Mouse (Mus musculus): ENCODE measurements around the gene Prss8. TPM values are rescaled to one million over a fixed set of nuclear protein-coding genes. Genes with fewer than 3 reads are reported as not detected.

Prss8 gene
- polyA plus RNA-seq, 1 experiment from 2014 or later, result not detected

- DNase-seq (no peak), ATAC-seq (ENCODE audit: low FRiP score, low TSS enrichment) (no peak)
- WGBS, result 88% methylated on average over 12 of the region's 12 CpGs
- H3K4me2 ChIP-seq (ENCODE audit: low read length), result no peak overlapping the region
- no peak overlapping the region for H3K27ac ChIP-seq (replicated peaks; ENCODE audit: low read depth, low read length)
- H3K36me3 ChIP-seq (ENCODE audit: control insufficient read depth, insufficient read depth, low read length), result peaks cover 75% of the 10 kb centered on the region
- H3K9ac ChIP-seq (replicated peaks; ENCODE audit: low read length), result no peak overlapping the region
- no peaks in the 10 kb centered on the region for H3K9me3 ChIP-seq (ENCODE audit: control insufficient read depth, low read length)
- peaks cover 13% of the 10 kb centered on the region for H3K4me1 ChIP-seq (ENCODE audit: control insufficient read depth, insufficient read depth, low read length)
- no peaks in the 10 kb centered on the region for H3K27me3 ChIP-seq (ENCODE audit: control insufficient read depth, insufficient read depth, low read length)
- no peak overlapping the region for H3K4me3 ChIP-seq (replicated peaks; ENCODE audit: low read depth, low read length)
Measured at GRCm38 (mm10) chr7:127880431-127880830, 49.5 kb downstream of the Prss8 start.

GRCm38 (mm10) chr7:127879301-127879700 lies 50.6 kb downstream of the Prss8 start:
- WGBS, result 97% methylated on average over 9 of the region's 9 CpGs
- Histone ChIP-seq H3K4me3 (replicated peaks; ENCODE audit: low read depth, low read length) (no peak overlapping the region), H3K27ac (replicated peaks; ENCODE audit: low read depth, low read length) (no peak overlapping the region), H3K4me1 (ENCODE audit: control insufficient read depth, insufficient read depth, low read length) (peaks cover 16% of the 10 kb centered on the region), H3K27me3 (ENCODE audit: control insufficient read depth, insufficient read depth, low read length) (no peaks in the 10 kb centered on the region), H3K4me2 (ENCODE audit: low read length) (no peak overlapping the region), H3K9me3 (ENCODE audit: control insufficient read depth, low read length) (no peaks in the 10 kb centered on the region), H3K9ac (replicated peaks; ENCODE audit: low read length) (no peak overlapping the region), H3K36me3 (ENCODE audit: control insufficient read depth, insufficient read depth, low read length) (peaks cover 66% of the 10 kb centered on the region)
- no peak for ATAC-seq (ENCODE audit: low FRiP score, low TSS enrichment)
- DNase-seq, result no peak

- peak within 1 kb of the TSS; percentile 98 for H3K9ac ChIP-seq (replicated peaks; ENCODE audit: low read length)
- WGBS, result under 1% methylated on average over 60 of the region's 60 CpGs
- H3K27ac ChIP-seq (replicated peaks; ENCODE audit: low read depth, low read length), result peak within 1 kb of the TSS; percentile 99
- peak within 1 kb of the TSS; percentile 84 for H3K4me2 ChIP-seq (ENCODE audit: low read length)
- peak within 1 kb of the TSS; percentile 95 for H3K4me3 ChIP-seq (replicated peaks; ENCODE audit: low read depth, low read length)
- H3K36me3 ChIP-seq (ENCODE audit: control insufficient read depth, insufficient read depth, low read length), result peaks cover 41% of the 10 kb centered on the region
- H3K27me3 ChIP-seq (ENCODE audit: control insufficient read depth, insufficient read depth, low read length), result no peaks in the 10 kb centered on the region
- peak; percentile 77 for ATAC-seq (ENCODE audit: low FRiP score, low TSS enrichment)
- peak; percentile 98 for DNase-seq
- H3K9me3 ChIP-seq (ENCODE audit: control insufficient read depth, low read length), result no peaks in the 10 kb centered on the region
- peaks cover 23% of the 10 kb centered on the region for H3K4me1 ChIP-seq (ENCODE audit: control insufficient read depth, insufficient read depth, low read length)
Measured at GRCm38 (mm10) chr7:127876467-127877348, 53.2 kb downstream of the Prss8 start, which contains the start of gene Zfp668. Zfp668 (minus strand) TSS chr7:127876828.

- Histone ChIP-seq H3K4me2 (ENCODE audit: low read length) (peak within 1 kb of the TSS; percentile 84), H3K36me3 (ENCODE audit: control insufficient read depth, insufficient read depth, low read length) (peaks cover 35% of the 10 kb centered on the region), H3K9ac (replicated peaks; ENCODE audit: low read length) (peak within 1 kb of the TSS; percentile 98), H3K4me1 (ENCODE audit: control insufficient read depth, insufficient read depth, low read length) (peaks cover 23% of the 10 kb centered on the region), H3K9me3 (ENCODE audit: control insufficient read depth, low read length) (no peaks in the 10 kb centered on the region), H3K27me3 (ENCODE audit: control insufficient read depth, insufficient read depth, low read length) (no peaks in the 10 kb centered on the region), H3K4me3 (replicated peaks; ENCODE audit: low read depth, low read length) (peak within 1 kb of the TSS; percentile 95), H3K27ac (replicated peaks; ENCODE audit: low read depth, low read length) (peak within 1 kb of the TSS; percentile 99)
- peak; percentile 94 for DNase-seq
- ATAC-seq (ENCODE audit: low FRiP score, low TSS enrichment), result peak; percentile 88
- WGBS, result under 1% methylated on average over 41 of the region's 41 CpGs
Measured at GRCm38 (mm10) chr7:127876041-127876466, 53.9 kb downstream of the Prss8 start, which contains the start of gene Zfp646. Zfp646 (plus strand) TSS chr7:127876221.

Other genes with a start within 250 kb of the Prss8 start
- 47.2 and 54.0 TPM in 2 replicates for gene Bcl7c, start 221.2 kb downstream of the Prss8 start, polyA plus RNA-seq (2014; fragmentation: Nextera tagmentation; extraction: Ambion mirVana)
- 3.5 and 4.3 TPM in 2 replicates for gene Ctf1, start 217.4 kb downstream of the Prss8 start, polyA plus RNA-seq (2014; fragmentation: Nextera tagmentation; extraction: Ambion mirVana)
- 0.12 and 0.16 TPM in 2 replicates for gene Ctf2, start 197.9 kb downstream of the Prss8 start, polyA plus RNA-seq (2014; fragmentation: Nextera tagmentation; extraction: Ambion mirVana)
- 7.4 and 15.2 TPM in 2 replicates for gene Fbxl19, start 185.6 kb downstream of the Prss8 start, polyA plus RNA-seq (2014; fragmentation: Nextera tagmentation; extraction: Ambion mirVana)
- gene Orai3, start 160.3 kb downstream of the Prss8 start, polyA plus RNA-seq (2014; fragmentation: Nextera tagmentation; extraction: Ambion mirVana), result 2.9 and 3.4 TPM in 2 replicates
- 24.0 and 27.3 TPM in 2 replicates for gene Setd1a, start 153.4 kb downstream of the Prss8 start, polyA plus RNA-seq (2014; fragmentation: Nextera tagmentation; extraction: Ambion mirVana)
- gene Gm49388, start 144.5 kb downstream of the Prss8 start, polyA plus RNA-seq (2014; fragmentation: Nextera tagmentation; extraction: Ambion mirVana), result not detected in 2 replicates
- gene Hsd3b7, start 129.5 kb downstream of the Prss8 start, polyA plus RNA-seq (2014; fragmentation: Nextera tagmentation; extraction: Ambion mirVana), result 6.0 and 7.1 TPM in 2 replicates
- gene Stx4a, start 105.8 kb downstream of the Prss8 start, polyA plus RNA-seq (2014; fragmentation: Nextera tagmentation; extraction: Ambion mirVana), result 8.7 and 11.8 TPM in 2 replicates
- gene Stx1b, start 105.6 kb downstream of the Prss8 start, polyA plus RNA-seq (2014; fragmentation: Nextera tagmentation; extraction: Ambion mirVana), result 30.8 and 46.9 TPM in 2 replicates
- gene Zfp646, start 53.9 kb downstream of the Prss8 start, polyA plus RNA-seq (2014; fragmentation: Nextera tagmentation; extraction: Ambion mirVana), result 13.2 and 15.5 TPM in 2 replicates
- 32.0 and 42.3 TPM in 2 replicates for gene Zfp668, start 53.3 kb downstream of the Prss8 start, polyA plus RNA-seq (2014; fragmentation: Nextera tagmentation; extraction: Ambion mirVana)
- 0.80 and 1.1 TPM in 2 replicates for gene Prss53, start 39.1 kb downstream of the Prss8 start, polyA plus RNA-seq (2014; fragmentation: Nextera tagmentation; extraction: Ambion mirVana)
- not detected in 2 replicates for gene Gm21974, start 34.6 kb downstream of the Prss8 start, polyA plus RNA-seq (2014; fragmentation: Nextera tagmentation; extraction: Ambion mirVana)
- 53.2 and 64.0 TPM in 2 replicates for gene Vkorc1, start 34.5 kb downstream of the Prss8 start, polyA plus RNA-seq (2014; fragmentation: Nextera tagmentation; extraction: Ambion mirVana)
- gene Bckdk, start 26.0 kb downstream of the Prss8 start, polyA plus RNA-seq (2014; fragmentation: Nextera tagmentation; extraction: Ambion mirVana), result 66.1 and 77.3 TPM in 2 replicates
- 44.1 and 51.2 TPM in 2 replicates for gene Kat8, start 17.6 kb downstream of the Prss8 start, polyA plus RNA-seq (2014; fragmentation: Nextera tagmentation; extraction: Ambion mirVana)
- 10.4 and 12.0 TPM in 2 replicates for gene Prss36, start 16.6 kb upstream of the Prss8 start, polyA plus RNA-seq (2014; fragmentation: Nextera tagmentation; extraction: Ambion mirVana)
- 47.9 and 66.9 TPM in 2 replicates for gene Fus, start 37.4 kb upstream of the Prss8 start, polyA plus RNA-seq (2014; fragmentation: Nextera tagmentation; extraction: Ambion mirVana)
- 4.4 and 7.5 TPM in 2 replicates for gene Pycard, start 63.8 kb upstream of the Prss8 start, polyA plus RNA-seq (2014; fragmentation: Nextera tagmentation; extraction: Ambion mirVana)
- not detected in 2 replicates for gene Trim72, start 73.8 kb upstream of the Prss8 start, polyA plus RNA-seq (2014; fragmentation: Nextera tagmentation; extraction: Ambion mirVana)
- gene Itgam, start 132.5 kb upstream of the Prss8 start, polyA plus RNA-seq (2014; fragmentation: Nextera tagmentation; extraction: Ambion mirVana), result 0.19 and 0.68 TPM in 2 replicates
- not detected in 2 replicates for gene Gm49368, start 132.6 kb upstream of the Prss8 start, polyA plus RNA-seq (2014; fragmentation: Nextera tagmentation; extraction: Ambion mirVana)
- gene Itgax, start 199.4 kb upstream of the Prss8 start, polyA plus RNA-seq (2014; fragmentation: Nextera tagmentation; extraction: Ambion mirVana), result 0.32 TPM in 1 of 2 replicates, not detected in the other
- not detected in 2 replicates for gene Itgad, start 224.3 kb upstream of the Prss8 start, polyA plus RNA-seq (2014; fragmentation: Nextera tagmentation; extraction: Ambion mirVana)

Data from midbrain, embryonic 14.5 days (tissue).